8 mouse cellular contexts compared by ENCODE assay signal in the genomic region with DNA sequence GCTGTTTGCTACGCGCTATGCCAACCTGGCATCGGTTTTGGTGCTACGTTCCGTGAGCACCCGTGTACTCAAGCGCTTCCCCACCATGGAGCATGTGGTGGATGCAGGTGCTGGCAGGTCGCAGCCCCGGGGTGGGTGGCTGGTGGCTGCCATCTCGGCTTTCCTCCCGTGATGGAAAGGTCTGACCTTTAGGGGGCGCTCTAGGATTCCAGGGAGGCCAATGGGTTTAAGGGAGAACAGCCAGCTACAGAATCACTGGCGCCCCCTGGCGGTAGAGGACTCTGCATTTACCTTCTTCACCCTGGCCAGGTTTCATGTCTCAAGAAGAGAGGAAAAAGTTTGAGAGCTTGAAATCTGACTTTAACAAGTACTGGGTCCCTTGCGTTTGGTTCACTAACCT. TPM values are rescaled to one million over a fixed set of nuclear protein-coding genes. Genes with fewer than 3 reads are reported as not detected.
DNase-seq lines count a peak whose midpoint lies in the region; ATAC-seq and TF ChIP-seq lines count a peak whose summit lies in the region.

No protein-coding gene starts in this region.

- H3K27me3 ChIP-seq in forebrain, embryonic 14.5 days (replicated peaks; ENCODE audit: control insufficient read depth, insufficient read depth, low read length), result no peaks in the 10 kb centered on the region
- H3K27me3 ChIP-seq in forebrain, embryonic 13.5 days, result no peaks in the 10 kb centered on the region
- no peaks in the 10 kb centered on the region for H3K27me3 ChIP-seq in heart, adult 2 months (ENCODE audit: control insufficient read depth, insufficient read depth, low read length)

- WGBS in forebrain, embryonic 14.5 days, result 27% methylated on average over 15 of the region's 15 CpGs
- 27% methylated on average over 15 of the region's 15 CpGs for WGBS in forebrain, embryonic 13.5 days
- WGBS in heart, adult 2 months, result 34% methylated on average over 15 of the region's 15 CpGs

- H3K4me3 ChIP-seq in forebrain, embryonic 14.5 days (ENCODE audit: low read depth, low read length), result no peak overlapping the region
- H3K4me3 ChIP-seq in forebrain, embryonic 13.5 days, result no peak overlapping the region
- H3K4me3 ChIP-seq in heart, adult 2 months, result no peak overlapping the region

- TF ChIP-seq EP300 in heart, adult 2 months (IDR thresholded peaks at IDR 0.05; ENCODE audit: insufficient read depth, low read depth, low read length), result no peak

- TF ChIP-seq POLR2A in heart, adult 2 months (IDR thresholded peaks at IDR 0.05; ENCODE audit: insufficient read depth, low read depth, low read length), result no peak

- DNase-seq in forebrain, embryonic 14.5 days (ENCODE audit: low spot score), result peak; percentile 71
- DNase-seq in ZHBTc4 (ENCODE audit: low read depth, low spot score), result peak; percentile 97
- peak; percentile 83 to 86 for DNase-seq in cerebellum, postnatal 36 days
- DNase-seq in heart, adult 2 months, result peak; percentile 79 to 82
- DNase-seq in layer of hippocampus, postnatal 25 days (ENCODE audit: extremely low spot score in 1 of 2, low spot score in 1 of 2), result peak; percentile 71 to 90
- DNase-seq in spleen, postnatal 4 days (ENCODE audit: low spot score in 2 of 2), result peak; percentile 93 to 99

- no peak overlapping the region for H3K27ac ChIP-seq in forebrain, embryonic 14.5 days (ENCODE audit: low read depth, low read length)
- H3K27ac ChIP-seq in forebrain, embryonic 13.5 days, result no peak overlapping the region
- no peak overlapping the region for H3K27ac ChIP-seq in heart, adult 2 months

- no peaks in the 10 kb centered on the region for H3K79me2 ChIP-seq in heart, adult 2 months (replicated peaks; ENCODE audit: control insufficient read depth, insufficient read depth, low read length)

- no peak overlapping the region for H3K9ac ChIP-seq in forebrain, embryonic 14.5 days (ENCODE audit: low read length)
- no peak overlapping the region for H3K9ac ChIP-seq in forebrain, embryonic 13.5 days
- no peak overlapping the region for H3K9ac ChIP-seq in heart, adult 2 months (ENCODE audit: low read depth, low read length)

- H3K36me3 ChIP-seq in forebrain, embryonic 14.5 days (ENCODE audit: control insufficient read depth, insufficient read depth, low read length), result peaks cover 31% of the 10 kb centered on the region
- H3K36me3 ChIP-seq in forebrain, embryonic 13.5 days (ENCODE audit: poor library complexity, severe bottlenecking), result peaks cover 40% of the 10 kb centered on the region
- H3K36me3 ChIP-seq in heart, adult 2 months (ENCODE audit: control insufficient read depth, insufficient read depth, low read length), result no peaks in the 10 kb centered on the region

- no peaks in the 10 kb centered on the region for H3K4me1 ChIP-seq in forebrain, embryonic 14.5 days (ENCODE audit: control insufficient read depth, insufficient read depth, low read length)
- no peaks in the 10 kb centered on the region for H3K4me1 ChIP-seq in forebrain, embryonic 13.5 days
- no peaks in the 10 kb centered on the region for H3K4me1 ChIP-seq in heart, adult 2 months (ENCODE audit: control insufficient read depth, insufficient read depth, low read length)

- H3K9me3 ChIP-seq in forebrain, embryonic 14.5 days (replicated peaks; ENCODE audit: control insufficient read depth, low read length), result no peaks in the 10 kb centered on the region
- H3K9me3 ChIP-seq in forebrain, embryonic 13.5 days (replicated peaks), result no peaks in the 10 kb centered on the region

- no peak overlapping the region for H3K4me2 ChIP-seq in forebrain, embryonic 14.5 days (ENCODE audit: low read length)
- H3K4me2 ChIP-seq in forebrain, embryonic 13.5 days, result no peak overlapping the region

- TF ChIP-seq CTCF in heart, adult 2 months (IDR thresholded peaks at IDR 0.05), result peak; percentile 94

- ATAC-seq in forebrain, embryonic 14.5 days, result no peak
- ATAC-seq in forebrain, embryonic 13.5 days, result no peak; the same call in 1 of the 2 replicates
- ATAC-seq in megakaryocyte-erythroid progenitor cell, adult 5-6 weeks (replicated peaks; ENCODE audit: low FRiP score, low TSS enrichment, poor library complexity, severe bottlenecking), result peak; percentile 58

- intact Hi-C loops in heart, adult 2 months (cut with DNase I), result no loop called here

RNA-seq across cellular contexts. Expression of a gene that starts 9.9 kb away (rescaled TPM):
- 621 and 797 TPM in 2 replicates for polyA plus RNA-seq in forebrain, embryonic 14.5 days (2014; fragmentation: Nextera tagmentation; extraction: Ambion mirVana)
- polyA plus RNA-seq in forebrain, embryonic 13.5 days (2015; fragmentation: Nextera tagmentation; extraction: Ambion mirVana), result 667 and 710 TPM in 2 replicates
- total RNA-seq in heart, adult 2 months (2021), result 100 to 1,000 TPM; 553 to 608 TPM
- 315 and 381 TPM in 2 replicates for polyA plus RNA-seq in heart, adult 2 months (2012; rRNA removed)
- 100 to 1,000 TPM; 437 to 521 TPM for total RNA-seq in layer of hippocampus, postnatal 25 days (2021)
- 5,319 and 5,634 TPM in 2 replicates for total RNA-seq in megakaryocyte-erythroid progenitor cell, adult 5-6 weeks (2014; fragmentation: Nextera tagmentation)
- total RNA-seq in megakaryocyte-erythroid progenitor cell, adult 5-6 weeks (2017), result 1,767 and 2,088 TPM in 2 replicates

RNA-seq across cellular contexts. Expression of a gene that starts 12.4 kb away (rescaled TPM):
- 7.0 and 7.1 TPM in 2 replicates for polyA plus RNA-seq in forebrain, embryonic 14.5 days (2014; fragmentation: Nextera tagmentation; extraction: Ambion mirVana)
- polyA plus RNA-seq in forebrain, embryonic 13.5 days (2015; fragmentation: Nextera tagmentation; extraction: Ambion mirVana), result 11.4 and 12.0 TPM in 2 replicates
- total RNA-seq in heart, adult 2 months (2021), result 1 to 10 TPM; 1.4 to 1.9 TPM
- polyA plus RNA-seq in heart, adult 2 months (2012; rRNA removed), result 4.5 and 4.7 TPM in 2 replicates
- 10 to 100 TPM; 10.9 to 11.9 TPM for total RNA-seq in layer of hippocampus, postnatal 25 days (2021)
- 0.66 and 1.8 TPM in 2 replicates for total RNA-seq in megakaryocyte-erythroid progenitor cell, adult 5-6 weeks (2014; fragmentation: Nextera tagmentation)
- 0.94 and 2.8 TPM in 2 replicates for total RNA-seq in megakaryocyte-erythroid progenitor cell, adult 5-6 weeks (2017)

RNA-seq across cellular contexts. Expression of a gene that starts 19.6 kb away (rescaled TPM):
- polyA plus RNA-seq in forebrain, embryonic 14.5 days (2014; fragmentation: Nextera tagmentation; extraction: Ambion mirVana), result 0.25 and 0.32 TPM in 2 replicates
- polyA plus RNA-seq in forebrain, embryonic 13.5 days (2015; fragmentation: Nextera tagmentation; extraction: Ambion mirVana), result 0.40 TPM in 1 of 2 replicates, not detected in the other
- total RNA-seq in heart, adult 2 months (2021), result not detected
- polyA plus RNA-seq in heart, adult 2 months (2012; rRNA removed), result 0.29 and 4.2 TPM in 2 replicates
- under 1 TPM; 0.27 to 0.75 TPM for total RNA-seq in layer of hippocampus, postnatal 25 days (2021)
- total RNA-seq in megakaryocyte-erythroid progenitor cell, adult 5-6 weeks (2014; fragmentation: Nextera tagmentation), result not detected in 2 replicates
- not detected in 2 replicates for total RNA-seq in megakaryocyte-erythroid progenitor cell, adult 5-6 weeks (2017)

RNA-seq across cellular contexts. Expression of a gene that starts 20.7 kb away (rescaled TPM):
- polyA plus RNA-seq in forebrain, embryonic 14.5 days (2014; fragmentation: Nextera tagmentation; extraction: Ambion mirVana), result 2.2 and 2.5 TPM in 2 replicates
- polyA plus RNA-seq in forebrain, embryonic 13.5 days (2015; fragmentation: Nextera tagmentation; extraction: Ambion mirVana), result 3.1 and 3.9 TPM in 2 replicates
- 1 to 10 TPM; 2.9 to 3.2 TPM for total RNA-seq in heart, adult 2 months (2021)
- polyA plus RNA-seq in heart, adult 2 months (2012; rRNA removed), result 6.6 and 12.2 TPM in 2 replicates
- 10 to 100 TPM; 10.5 to 12.1 TPM for total RNA-seq in layer of hippocampus, postnatal 25 days (2021)
- total RNA-seq in megakaryocyte-erythroid progenitor cell, adult 5-6 weeks (2014; fragmentation: Nextera tagmentation), result 17.5 and 19.1 TPM in 2 replicates
- total RNA-seq in megakaryocyte-erythroid progenitor cell, adult 5-6 weeks (2017), result 7.7 and 15.6 TPM in 2 replicates

RNA-seq across cellular contexts. Expression of a gene that starts 36.3 kb away (rescaled TPM):
- polyA plus RNA-seq in forebrain, embryonic 14.5 days (2014; fragmentation: Nextera tagmentation; extraction: Ambion mirVana), result 38.5 and 38.6 TPM in 2 replicates
- 68.4 and 74.1 TPM in 2 replicates for polyA plus RNA-seq in forebrain, embryonic 13.5 days (2015; fragmentation: Nextera tagmentation; extraction: Ambion mirVana)
- under 1 TPM; 0.14 to 0.26 TPM for total RNA-seq in heart, adult 2 months (2021)
- 0.25 and 0.41 TPM in 2 replicates for polyA plus RNA-seq in heart, adult 2 months (2012; rRNA removed)
- under 1 TPM; 0.47 TPM for total RNA-seq in layer of hippocampus, postnatal 25 days (2021)
- 28.1 and 34.2 TPM in 2 replicates for total RNA-seq in megakaryocyte-erythroid progenitor cell, adult 5-6 weeks (2014; fragmentation: Nextera tagmentation)
- 28.9 and 29.6 TPM in 2 replicates for total RNA-seq in megakaryocyte-erythroid progenitor cell, adult 5-6 weeks (2017)
